Mouse (Mus musculus) midbrain, embryonic 13.5 days (tissue): ENCODE data around the gene Pla2r1. TPM values are rescaled to one million over a fixed set of nuclear protein-coding genes. Genes with fewer than 3 reads are reported as not detected.

Experiments
- ATAC-seq: fragments of 200-750 bp; cut with Nextera tagmentation; 2 replicates; pipeline ENCODE4 v1.8.0; 2017; ENCODE audit warnings: mild to moderate bottlenecking, moderate TSS enrichment, moderate library complexity
- H3K27ac ChIP-seq: fragments of 300-500 bp; sonication (generic); 2 replicates; pipeline ENCODE4 v1.5.1; 2015; ENCODE audit warnings: inconsistent platforms, mild to moderate bottlenecking, moderate library complexity
- H3K27me3 ChIP-seq: fragments of 300-500 bp; sonication (generic); 2 replicates; pipeline ENCODE4 v1.6.1; 2015; ENCODE audit warnings: mild to moderate bottlenecking, inconsistent platforms
- H3K36me3 ChIP-seq: fragments of 300-500 bp; sonication (generic); 2 replicates; pipeline ENCODE4 v1.6.1; 2015; ENCODE audit warnings: mild to moderate bottlenecking, inconsistent platforms
- H3K4me1 ChIP-seq: fragments of 300-500 bp; sonication (generic); replicated peaks from 2 replicates; pipeline ENCODE4 v1.6.1; 2015; ENCODE audit warnings: inconsistent platforms
- H3K4me2 ChIP-seq: fragments of 300-500 bp; sonication (generic); replicated peaks from 2 replicates; pipeline ENCODE4 v1.6.1; 2015; ENCODE audit warnings: moderate library complexity, mild to moderate bottlenecking, inconsistent platforms
- H3K4me3 ChIP-seq: fragments of 300-500 bp; sonication (generic); replicated peaks from 2 replicates; pipeline ENCODE4 v1.5.1; 2015; ENCODE audit warnings: mild to moderate bottlenecking, inconsistent platforms
- H3K9ac ChIP-seq: fragments of 300-500 bp; sonication (generic); replicated peaks from 2 replicates; pipeline ENCODE4 v1.6.1; 2015; ENCODE audit warnings: mild to moderate bottlenecking, inconsistent platforms
- H3K9me3 ChIP-seq: fragments of 300-500 bp; sonication (generic); 2 replicates; pipeline ENCODE4 v1.6.1; 2016; ENCODE audit warnings: mild to moderate bottlenecking, inconsistent platforms
- WGBS: fragments of 180-500 bp; shearing (Covaris S2); methylation state at CpG from one replicate; pipeline ENCODE4 v1.1.7; 2015; 5-methylcytosine and 5-hydroxymethylcytosine counted together
- polyA plus RNA-seq: library from polyadenylated mRNA; unstranded; fragments of >200 nt; fragmentation: Nextera tagmentation; extraction: Ambion mirVana; gene quantifications from 2 replicates; pipeline ENCODE4 v1.2.1, GENCODE M21; 2015

The Pla2r1 gene
- polyA plus RNA-seq, 1 experiment from 2014 or later, result 0.42 TPM

- no peak overlapping the region for H3K9ac ChIP-seq
- no peaks in the 10 kb centered on the region for H3K27me3 ChIP-seq
- no peak for ATAC-seq
- H3K4me2 ChIP-seq, result no peak overlapping the region
- H3K36me3 ChIP-seq, result no peaks in the 10 kb centered on the region
- WGBS, result 97% methylated on average over 8 of the region's 8 CpGs
- peaks cover 4% of the 10 kb centered on the region; the same call in 1 of the 2 replicates for H3K4me1 ChIP-seq
- no peak overlapping the region for H3K27ac ChIP-seq
- no peak overlapping the region for H3K4me3 ChIP-seq
- H3K9me3 ChIP-seq, result no peaks in the 10 kb centered on the region
Measured at GRCm38 (mm10) chr2:60540346-60540745, 12.8 kb downstream of the Pla2r1 start.

- H3K4me1 ChIP-seq, result no peaks in the 10 kb centered on the region; the same call in 1 of the 2 replicates
- 74% methylated on average over 5 of the region's 5 CpGs for WGBS
- no peaks in the 10 kb centered on the region for H3K36me3 ChIP-seq
Measured at GRCm38 (mm10) chr2:60538710-60539109, 14.4 kb downstream of the Pla2r1 start.

GRCm38 (mm10) chr2:60538274-60538673 is 14.8 kb downstream of the Pla2r1 start:
- no peak for ATAC-seq
- WGBS, result 87% methylated on average over 4 of the region's 4 CpGs

More at GRCm38 (mm10) chr2:60538710-60539109, 14.4 kb downstream of the Pla2r1 start:
- no peaks in the 10 kb centered on the region for H3K9me3 ChIP-seq
- H3K27me3 ChIP-seq, result no peaks in the 10 kb centered on the region
- no peak overlapping the region for H3K4me2 ChIP-seq
- ATAC-seq, result no peak
- H3K4me3 ChIP-seq, result no peak overlapping the region
- H3K27ac ChIP-seq, result no peak overlapping the region
- H3K9ac ChIP-seq, result no peak overlapping the region

GRCm38 (mm10) chr2:60534755-60535154 is 18.4 kb downstream of the Pla2r1 start:
- no peak overlapping the region for H3K4me3 ChIP-seq
- H3K9me3 ChIP-seq, result no peaks in the 10 kb centered on the region
- no peak overlapping the region for H3K9ac ChIP-seq
- no peak overlapping the region for H3K4me2 ChIP-seq
- no peaks in the 10 kb centered on the region for H3K36me3 ChIP-seq
- ATAC-seq, result peak; percentile 57; the same call in 1 of the 2 replicates
- H3K27ac ChIP-seq, result peak overlapping the region; percentile 63; the same call in 1 of the 2 replicates
- H3K4me1 ChIP-seq, result no peaks in the 10 kb centered on the region; the same call in 1 of the 2 replicates
- 70% methylated on average over 8 of the region's 8 CpGs for WGBS
- no peaks in the 10 kb centered on the region for H3K27me3 ChIP-seq

More at GRCm38 (mm10) chr2:60538274-60538673, 14.8 kb downstream of the Pla2r1 start:
- no peak overlapping the region for H3K4me2 ChIP-seq
- no peak overlapping the region for H3K4me3 ChIP-seq
- H3K4me1 ChIP-seq, result no peaks in the 10 kb centered on the region; the same call in 1 of the 2 replicates
- no peaks in the 10 kb centered on the region for H3K9me3 ChIP-seq
- no peaks in the 10 kb centered on the region for H3K36me3 ChIP-seq
- no peaks in the 10 kb centered on the region for H3K27me3 ChIP-seq
- H3K9ac ChIP-seq, result no peak overlapping the region
- no peak overlapping the region for H3K27ac ChIP-seq

- Histone ChIP-seq H3K9me3 (no peaks in the 10 kb centered on the region), H3K4me2 (no peak overlapping the region), H3K36me3 (no peaks in the 10 kb centered on the region), H3K4me3 (no peak overlapping the region), H3K27ac (no peak overlapping the region), H3K4me1 (no peaks in the 10 kb centered on the region; the same call in 1 of the 2 replicates), H3K9ac (no peak overlapping the region), H3K27me3 (no peaks in the 10 kb centered on the region)
- 95% methylated on average over 3 of the region's 3 CpGs for WGBS
- no peak for ATAC-seq
Measured at GRCm38 (mm10) chr2:60533026-60533425, 20.1 kb downstream of the Pla2r1 start.

GRCm38 (mm10) chr2:60532495-60532894 is 20.6 kb downstream of the Pla2r1 start:
- Histone ChIP-seq H3K27ac (no peak overlapping the region), H3K9ac (no peak overlapping the region), H3K4me3 (no peak overlapping the region), H3K9me3 (no peaks in the 10 kb centered on the region), H3K27me3 (no peaks in the 10 kb centered on the region), H3K4me1 (no peaks in the 10 kb centered on the region; the same call in 1 of the 2 replicates), H3K4me2 (no peak overlapping the region), H3K36me3 (no peaks in the 10 kb centered on the region)
- no peak for ATAC-seq
- 43% methylated on average over 5 of the region's 5 CpGs for WGBS

GRCm38 (mm10) chr2:60515817-60516216 is 37.3 kb downstream of the Pla2r1 start:
- Histone ChIP-seq H3K9me3 (no peaks in the 10 kb centered on the region), H3K27ac (no peak overlapping the region), H3K36me3 (no peaks in the 10 kb centered on the region), H3K4me3 (no peak overlapping the region), H3K9ac (no peak overlapping the region), H3K4me2 (no peak overlapping the region), H3K4me1 (no peaks in the 10 kb centered on the region), H3K27me3 (no peaks in the 10 kb centered on the region)
- no peak for ATAC-seq
- 67% methylated on average over 8 of the region's 8 CpGs for WGBS

- 71% methylated on average over 4 of the region's 4 CpGs for WGBS
- Histone ChIP-seq H3K9me3 (no peaks in the 10 kb centered on the region), H3K4me2 (no peak overlapping the region), H3K27me3 (no peaks in the 10 kb centered on the region), H3K4me3 (no peak overlapping the region), H3K9ac (no peak overlapping the region), H3K4me1 (no peaks in the 10 kb centered on the region), H3K36me3 (no peaks in the 10 kb centered on the region), H3K27ac (no peak overlapping the region)
- ATAC-seq, result no peak
Measured at GRCm38 (mm10) chr2:60514863-60515262, 38.2 kb downstream of the Pla2r1 start.

GRCm38 (mm10) chr2:60510718-60511117 is 42.4 kb downstream of the Pla2r1 start:
- Histone ChIP-seq H3K9ac (no peak overlapping the region), H3K9me3 (no peaks in the 10 kb centered on the region), H3K36me3 (no peaks in the 10 kb centered on the region), H3K4me3 (no peak overlapping the region), H3K27me3 (no peaks in the 10 kb centered on the region), H3K4me1 (no peaks in the 10 kb centered on the region), H3K4me2 (no peak overlapping the region), H3K27ac (no peak overlapping the region)
- 82% methylated on average over 1 of the region's 1 CpGs for WGBS
- no peak for ATAC-seq

GRCm38 (mm10) chr2:60505145-60505544 is 48.0 kb downstream of the Pla2r1 start:
- Histone ChIP-seq H3K9me3 (no peaks in the 10 kb centered on the region), H3K4me2 (no peak overlapping the region), H3K9ac (no peak overlapping the region), H3K4me1 (no peaks in the 10 kb centered on the region), H3K4me3 (no peak overlapping the region), H3K27ac (no peak overlapping the region), H3K27me3 (no peaks in the 10 kb centered on the region), H3K36me3 (no peaks in the 10 kb centered on the region)
- ATAC-seq, result no peak
- 66% methylated on average over 2 of the region's 2 CpGs for WGBS

- no peak overlapping the region for H3K4me2 ChIP-seq
- H3K9me3 ChIP-seq, result no peaks in the 10 kb centered on the region
- ATAC-seq, result no peak
- no peak overlapping the region for H3K9ac ChIP-seq
- H3K27ac ChIP-seq, result no peak overlapping the region
- H3K36me3 ChIP-seq, result no peaks in the 10 kb centered on the region
- H3K27me3 ChIP-seq, result no peaks in the 10 kb centered on the region
- no peaks in the 10 kb centered on the region for H3K4me1 ChIP-seq
- WGBS, result 78% methylated on average over 2 of the region's 2 CpGs
- H3K4me3 ChIP-seq, result no peak overlapping the region
Measured at GRCm38 (mm10) chr2:60504718-60505117, 48.4 kb downstream of the Pla2r1 start.

- 92% methylated on average over 4 of the region's 4 CpGs for WGBS
- H3K4me1 ChIP-seq, result no peaks in the 10 kb centered on the region
Measured at GRCm38 (mm10) chr2:60503991-60504390, 49.1 kb downstream of the Pla2r1 start.

GRCm38 (mm10) chr2:60500583-60501116 is 52.5 kb downstream of the Pla2r1 start:
- 98% methylated on average over 1 of the region's 1 CpGs for WGBS
- Histone ChIP-seq H3K4me1 (no peaks in the 10 kb centered on the region), H3K9ac (no peak overlapping the region), H3K9me3 (no peaks in the 10 kb centered on the region), H3K36me3 (no peaks in the 10 kb centered on the region), H3K4me3 (no peak overlapping the region), H3K27me3 (no peaks in the 10 kb centered on the region), H3K27ac (no peak overlapping the region), H3K4me2 (no peak overlapping the region)
- no peak for ATAC-seq

More at GRCm38 (mm10) chr2:60503991-60504390, 49.1 kb downstream of the Pla2r1 start:
- no peak overlapping the region for H3K4me2 ChIP-seq
- H3K9ac ChIP-seq, result no peak overlapping the region
- H3K36me3 ChIP-seq, result no peaks in the 10 kb centered on the region
- H3K4me3 ChIP-seq, result no peak overlapping the region
- ATAC-seq, result no peak
- H3K27ac ChIP-seq, result no peak overlapping the region
- no peaks in the 10 kb centered on the region for H3K27me3 ChIP-seq
- no peaks in the 10 kb centered on the region for H3K9me3 ChIP-seq
